Mouse (Mus musculus): ENCODE data around the gene Dgkb. TPM values are rescaled to one million over a fixed set of nuclear protein-coding genes. Genes with fewer than 3 reads are reported as not detected.

The Dgkb gene
- polyA plus RNA-seq (2015; fragmentation: Nextera tagmentation; extraction: Ambion mirVana): 1.3 and 1.5 TPM in 2 replicates

DNA sequence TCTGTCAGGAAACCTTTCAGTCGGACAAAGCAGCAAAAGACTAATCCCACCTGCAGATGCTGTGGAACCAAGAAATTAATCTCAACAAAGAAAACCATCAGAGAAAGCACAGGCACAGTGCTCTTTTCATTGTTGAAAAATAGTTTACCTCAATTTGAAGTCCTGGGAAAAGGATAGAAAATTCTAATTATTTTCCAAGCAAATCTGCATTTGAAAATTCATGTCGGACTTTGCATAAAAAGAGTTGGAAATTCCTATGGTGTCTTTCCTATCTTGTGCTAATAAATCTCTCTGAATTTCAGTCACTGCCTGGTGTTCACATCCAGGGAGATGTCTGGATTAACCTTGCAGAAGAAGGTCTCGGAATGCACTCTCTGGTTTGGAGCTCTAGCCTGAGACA lies at the start of gene Dgkb:
Dgkb (plus strand) TSS at position 301 of the 400 bp plus-strand sequence.
- Histone ChIP-seq H3K4me3 (replicated peaks) (no peak within 1 kb of the TSS), H3K36me3 (no peaks in the 10 kb centered on the region), H3K9me3 (no peaks in the 10 kb centered on the region), H3K4me2 (no peak within 1 kb of the TSS), H3K4me1 (no peaks in the 10 kb centered on the region), H3K27ac (no peak within 1 kb of the TSS), H3K27me3 (replicated peaks) (no peaks in the 10 kb centered on the region), H3K9ac (no peak within 1 kb of the TSS)
- ATAC-seq (ENCODE audit: insufficient read depth, low FRiP score, low read depth): no peak
- WGBS: 53% methylated on average over 3 of the region's 3 CpGs

DNA sequence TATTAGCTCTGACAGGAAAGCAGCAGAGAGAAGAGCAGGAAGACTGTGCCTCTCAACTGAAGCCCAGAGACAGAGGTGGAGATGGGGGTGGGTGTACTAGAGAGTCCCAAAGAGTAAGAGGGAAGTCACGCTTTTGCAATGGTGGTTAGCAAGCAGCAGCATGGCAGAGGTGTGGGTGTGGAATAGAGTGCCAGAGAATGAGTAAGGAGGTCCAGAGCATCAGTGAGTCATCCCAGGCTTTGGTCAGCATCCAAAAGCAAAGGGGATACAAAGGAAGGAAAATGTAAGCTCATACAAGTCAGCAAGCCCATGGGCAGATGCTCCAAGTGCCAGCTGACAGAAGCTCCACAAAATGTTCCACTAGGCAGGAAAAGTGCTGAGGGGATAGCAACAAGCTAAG lies 47.7 kb upstream of the Dgkb start:
- H3K4me3 ChIP-seq (replicated peaks): no peak overlapping the region
- no peak for ATAC-seq (ENCODE audit: insufficient read depth, low FRiP score, low read depth)
- WGBS: 85% methylated on average over 1 of the region's 1 CpGs
- no peak overlapping the region for H3K9ac ChIP-seq
- H3K4me2 ChIP-seq: no peak overlapping the region
- H3K4me1 ChIP-seq: no peaks in the 10 kb centered on the region
- no peaks in the 10 kb centered on the region for H3K27me3 ChIP-seq (replicated peaks)
- H3K36me3 ChIP-seq: no peaks in the 10 kb centered on the region
- no peaks in the 10 kb centered on the region for H3K9me3 ChIP-seq
- H3K27ac ChIP-seq: no peak overlapping the region

DNA sequence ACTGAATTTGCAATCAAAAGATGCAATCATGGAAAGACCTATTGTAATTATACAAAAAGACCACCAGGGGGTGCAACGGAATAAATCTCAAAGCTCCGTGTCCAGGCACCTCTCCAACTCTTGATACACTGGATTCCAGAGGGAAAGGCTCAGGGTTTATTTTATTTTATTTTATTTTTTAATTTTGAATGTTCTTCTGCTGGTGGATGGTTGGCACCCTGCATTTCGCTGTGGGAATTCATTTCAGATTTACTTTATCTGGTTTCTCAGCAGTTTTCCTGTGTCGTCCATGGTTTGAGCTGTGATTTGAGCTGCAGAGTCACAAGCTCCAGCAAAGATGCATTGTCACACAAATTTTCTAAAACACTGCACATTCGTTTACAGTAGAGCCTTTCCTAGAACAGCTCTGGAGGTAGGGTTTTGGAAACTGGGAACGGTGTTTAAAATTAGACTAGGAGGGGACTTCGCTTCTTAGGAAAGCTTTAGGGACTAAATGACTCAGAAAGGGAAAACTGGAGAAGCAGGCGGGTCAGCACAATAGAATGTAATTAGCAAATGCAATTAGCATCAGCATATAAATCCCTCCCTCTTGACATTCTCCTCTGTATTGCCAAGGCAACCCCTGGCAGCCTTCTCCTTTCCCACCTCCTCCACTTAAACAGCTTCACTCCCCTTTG lies 43.7 kb upstream of the Dgkb start:
- Histone ChIP-seq H3K4me2 (peak overlapping the region; percentile 41; the same call in 1 of the 2 replicates), H3K27me3 (replicated peaks) (no peaks in the 10 kb centered on the region), H3K4me3 (replicated peaks) (0 out of 2 replicates have a peak overlapping the region, but pooled peaks have one; percentile 8), H3K4me1 (no peaks in the 10 kb centered on the region), H3K9me3 (no peaks in the 10 kb centered on the region), H3K9ac (no peak overlapping the region), H3K27ac (no peak overlapping the region), H3K36me3 (no peaks in the 10 kb centered on the region)
- 19% methylated on average over 8 of the region's 8 CpGs for WGBS
- ATAC-seq (ENCODE audit: insufficient read depth, low FRiP score, low read depth): no peak

DNA sequence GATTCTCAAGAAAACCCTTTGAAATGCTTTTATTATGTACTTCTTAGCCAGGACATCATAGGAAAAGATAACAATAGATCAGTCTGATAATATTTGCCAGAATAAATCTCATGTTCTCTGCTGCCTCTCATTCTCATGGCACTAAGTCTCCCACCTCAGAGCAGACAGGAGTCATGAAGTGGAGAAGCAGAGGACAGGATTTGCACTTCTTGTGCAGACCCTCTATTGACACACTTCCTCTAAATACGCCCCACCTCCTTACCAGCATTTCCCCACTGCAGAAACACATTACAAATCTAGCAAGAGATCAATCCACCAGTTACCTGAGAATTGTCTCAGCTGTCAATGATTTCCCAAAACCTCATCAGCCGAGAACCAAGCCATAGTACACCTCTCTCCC lies 42.9 kb upstream of the Dgkb start:
- ATAC-seq (ENCODE audit: insufficient read depth, low FRiP score, low read depth): no peak
- H3K27ac ChIP-seq: no peak overlapping the region
- no peak overlapping the region for H3K4me3 ChIP-seq (replicated peaks)
- H3K36me3 ChIP-seq: no peaks in the 10 kb centered on the region
- no peak overlapping the region for H3K4me2 ChIP-seq
- no peaks in the 10 kb centered on the region for H3K9me3 ChIP-seq
- H3K9ac ChIP-seq: no peak overlapping the region
- 41% methylated on average over 2 of the region's 2 CpGs for WGBS
- no peaks in the 10 kb centered on the region for H3K4me1 ChIP-seq
- H3K27me3 ChIP-seq (replicated peaks): no peaks in the 10 kb centered on the region

DNA sequence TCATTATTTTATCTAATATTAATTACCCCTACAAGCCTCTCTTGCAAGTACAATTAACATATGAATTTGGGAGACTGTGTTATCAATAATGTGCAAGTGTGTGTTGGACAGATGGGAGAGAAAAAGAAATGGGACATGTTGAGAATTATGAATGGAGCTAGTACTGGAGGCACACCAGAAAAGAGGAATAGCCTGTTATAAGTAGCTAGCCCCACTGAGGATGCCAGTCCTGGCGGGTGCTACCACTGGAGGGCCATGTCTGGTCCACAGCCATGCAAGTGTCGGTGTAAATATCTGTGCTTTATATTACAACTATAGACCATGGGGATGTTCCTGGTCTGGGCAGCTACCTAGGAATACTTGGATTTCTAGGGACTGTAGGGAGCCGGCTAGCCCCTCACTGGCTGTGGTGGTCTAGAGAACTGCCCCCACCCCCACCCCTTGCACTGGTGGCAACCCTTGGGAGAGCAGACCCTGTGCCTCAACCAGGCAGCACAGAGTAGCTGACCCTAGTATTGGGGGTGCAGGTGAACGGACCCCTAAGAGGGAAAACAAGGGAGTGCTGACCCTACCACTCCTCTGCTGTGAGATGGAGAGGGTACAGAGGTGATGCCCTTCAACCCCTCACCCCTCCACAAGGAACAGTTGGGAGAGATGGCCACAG lies 21.1 kb upstream of the Dgkb start:
- H3K9ac ChIP-seq: no peak overlapping the region
- no peaks in the 10 kb centered on the region for H3K27me3 ChIP-seq (replicated peaks)
- no peak overlapping the region for H3K4me2 ChIP-seq
- H3K9me3 ChIP-seq: no peaks in the 10 kb centered on the region
- WGBS: 89% methylated on average over 4 of the region's 4 CpGs
- H3K4me1 ChIP-seq: no peaks in the 10 kb centered on the region
- no peak; the same call in 1 of the 2 replicates for ATAC-seq (ENCODE audit: insufficient read depth, low FRiP score, low read depth)
- H3K4me3 ChIP-seq (replicated peaks): no peak overlapping the region
- no peak overlapping the region for H3K27ac ChIP-seq
- no peaks in the 10 kb centered on the region for H3K36me3 ChIP-seq

DNA sequence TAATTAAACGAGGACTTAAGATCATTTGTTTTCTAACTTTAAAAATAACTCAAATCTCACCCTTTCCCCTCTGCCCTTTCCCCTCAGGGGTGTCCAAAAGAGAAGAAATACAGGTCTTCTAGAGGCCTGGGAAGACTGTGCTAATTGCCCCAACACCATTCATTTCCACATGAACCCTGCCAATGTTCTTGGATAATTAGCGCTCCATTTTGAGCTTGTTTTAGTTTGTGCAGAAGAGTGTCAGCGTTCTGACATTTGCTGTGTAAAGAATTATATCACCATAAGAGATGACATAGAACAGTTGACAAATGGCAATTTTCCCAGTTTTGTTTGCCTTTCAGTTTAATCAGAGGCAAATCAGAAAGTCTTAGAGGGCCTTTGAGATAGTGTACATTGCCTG lies 3.4 kb upstream of the Dgkb start:
- Histone ChIP-seq H3K36me3 (no peaks in the 10 kb centered on the region), H3K27ac (no peak overlapping the region), H3K9ac (no peak overlapping the region), H3K4me3 (replicated peaks) (no peak overlapping the region), H3K9me3 (no peaks in the 10 kb centered on the region), H3K4me1 (no peaks in the 10 kb centered on the region), H3K4me2 (no peak overlapping the region), H3K27me3 (replicated peaks) (no peaks in the 10 kb centered on the region)
- no peak for ATAC-seq (ENCODE audit: insufficient read depth, low FRiP score, low read depth)
- 68% methylated on average over 3 of the region's 3 CpGs for WGBS

DNA sequence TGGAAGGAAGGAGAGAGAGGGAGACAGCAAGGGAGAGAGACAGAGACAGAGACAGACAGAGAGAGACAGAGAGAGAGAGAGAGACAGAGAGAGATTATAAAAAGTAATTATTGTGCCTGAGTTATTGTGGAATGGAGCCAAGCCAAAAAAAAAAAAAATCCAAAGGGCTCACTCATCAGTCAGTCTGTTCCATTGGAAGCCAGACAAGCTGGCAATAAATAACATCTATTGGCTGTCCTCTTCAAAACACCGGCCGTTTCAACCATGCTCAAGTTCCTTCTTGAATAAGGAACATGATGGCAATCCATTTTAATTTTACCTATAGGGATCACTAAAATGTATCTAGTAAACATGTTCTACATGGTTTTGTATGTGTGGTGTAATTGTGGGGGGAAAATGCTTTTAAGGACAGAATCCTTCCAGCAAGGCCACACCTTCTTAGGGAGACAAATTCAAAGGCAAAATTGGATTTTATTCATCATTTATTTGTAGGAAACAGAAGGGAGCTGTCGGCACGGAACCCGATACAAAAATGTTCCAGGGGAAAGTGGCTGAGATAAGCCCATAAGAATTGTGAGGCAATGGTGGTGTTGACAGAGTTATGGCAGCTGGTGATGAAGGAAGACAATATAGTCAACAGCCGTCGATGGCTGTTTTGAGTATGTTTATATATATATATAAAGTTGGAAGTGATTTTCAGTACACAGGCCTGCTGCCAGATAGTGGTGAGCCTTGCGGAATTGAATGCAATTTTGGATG lies 3.7 kb downstream of the Dgkb start:
- no peaks in the 10 kb centered on the region for H3K36me3 ChIP-seq
- no peak overlapping the region for H3K4me3 ChIP-seq (replicated peaks)
- 63% methylated on average over 8 of the region's 8 CpGs for WGBS
- no peak overlapping the region for H3K4me2 ChIP-seq
- H3K27ac ChIP-seq: no peak overlapping the region
- no peaks in the 10 kb centered on the region for H3K9me3 ChIP-seq
- H3K27me3 ChIP-seq (replicated peaks): no peaks in the 10 kb centered on the region
- no peaks in the 10 kb centered on the region for H3K4me1 ChIP-seq
- no peak for ATAC-seq (ENCODE audit: insufficient read depth, low FRiP score, low read depth)
- no peak overlapping the region for H3K9ac ChIP-seq

DNA sequence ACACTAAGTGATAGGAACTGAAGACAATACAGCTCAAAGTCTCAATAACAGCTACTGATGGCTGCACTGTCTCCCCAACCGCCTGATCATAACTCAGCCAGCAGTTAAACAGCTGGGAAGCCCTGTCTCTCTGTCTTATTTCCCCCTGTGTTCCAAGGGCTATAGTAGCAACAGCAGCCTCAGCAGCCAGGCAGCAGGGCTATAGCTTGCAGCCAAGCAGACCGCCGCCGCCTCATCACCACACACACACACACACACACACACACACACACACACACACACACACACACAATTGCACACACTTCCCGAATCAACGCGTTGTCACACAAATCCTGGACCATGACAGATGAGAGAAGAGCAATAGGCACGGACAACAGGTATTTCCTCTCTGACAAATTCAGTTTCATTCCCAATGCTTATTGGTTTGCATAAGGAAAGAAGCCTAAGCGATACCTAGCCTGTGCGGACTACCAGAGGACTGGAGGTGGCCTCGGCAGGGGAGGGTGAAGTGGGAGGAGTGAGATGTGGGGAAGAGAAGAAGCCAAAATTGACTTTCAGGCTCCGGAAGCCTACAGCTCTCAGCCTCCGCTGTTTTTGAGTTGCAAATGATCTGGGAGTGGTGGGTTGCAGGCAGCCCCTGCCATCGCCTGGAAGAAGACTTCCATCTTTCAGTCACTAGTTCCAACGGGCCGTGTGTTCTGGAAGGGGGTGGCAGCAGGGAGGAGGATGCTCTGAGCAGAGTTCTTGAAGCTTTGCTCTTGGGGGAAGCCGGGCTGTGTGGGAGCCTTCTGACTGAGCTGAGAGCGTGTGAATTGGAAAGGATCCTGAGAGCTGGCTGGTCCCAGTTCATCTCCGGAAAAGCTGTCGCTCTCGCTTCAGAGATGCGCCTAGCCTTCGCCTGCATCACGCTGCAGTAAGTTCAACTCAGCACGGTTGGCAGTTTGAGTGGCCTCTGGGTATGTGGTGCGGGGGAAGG lies 62.8 kb downstream of the Dgkb start:
- ATAC-seq (ENCODE audit: insufficient read depth, low FRiP score, low read depth): no peak
- H3K4me3 ChIP-seq (replicated peaks): peak overlapping the region; percentile 43
- H3K27ac ChIP-seq: no peak overlapping the region; the same call in 1 of the 2 replicates
- H3K36me3 ChIP-seq: no peaks in the 10 kb centered on the region
- peak overlapping the region; percentile 84 for H3K4me2 ChIP-seq
- no peaks in the 10 kb centered on the region for H3K9me3 ChIP-seq
- H3K27me3 ChIP-seq (replicated peaks): no peaks in the 10 kb centered on the region
- H3K4me1 ChIP-seq: no peaks in the 10 kb centered on the region
- H3K9ac ChIP-seq: peak overlapping the region; percentile 9; the same call in 1 of the 2 replicates
- WGBS: 2% methylated on average over 26 of the region's 26 CpGs

DNA sequence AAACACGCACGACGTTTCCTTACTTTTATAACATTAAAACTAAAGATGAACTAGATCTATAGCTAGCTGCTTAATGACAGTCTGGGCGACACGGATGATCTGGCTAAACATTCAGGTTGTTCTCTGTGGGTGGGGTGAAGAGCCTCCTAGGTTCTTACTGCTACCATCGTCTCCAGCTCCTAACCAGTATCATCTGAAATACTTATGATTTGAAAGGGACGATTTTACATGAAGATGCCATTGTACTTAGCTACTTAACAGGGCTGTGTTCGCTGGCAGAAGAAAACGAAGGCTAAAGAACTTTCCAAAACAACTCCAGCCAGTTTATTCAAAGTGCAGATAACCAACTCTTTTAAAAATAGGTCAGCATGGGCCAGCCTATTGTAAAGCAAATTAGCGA lies 63.9 kb downstream of the Dgkb start:
- H3K9me3 ChIP-seq: no peaks in the 10 kb centered on the region
- WGBS: 9% methylated on average over 10 of the region's 10 CpGs
- no peak overlapping the region for H3K27ac ChIP-seq
- no peaks in the 10 kb centered on the region for H3K27me3 ChIP-seq (replicated peaks)
- H3K4me2 ChIP-seq: peak overlapping the region; percentile 84
- H3K36me3 ChIP-seq: no peaks in the 10 kb centered on the region
- no peaks in the 10 kb centered on the region for H3K4me1 ChIP-seq
- ATAC-seq (ENCODE audit: insufficient read depth, low FRiP score, low read depth): no peak
- peak overlapping the region; percentile 43; the same call in 1 of the 2 replicates for H3K4me3 ChIP-seq (replicated peaks)
- H3K9ac ChIP-seq: no peak overlapping the region

DNA sequence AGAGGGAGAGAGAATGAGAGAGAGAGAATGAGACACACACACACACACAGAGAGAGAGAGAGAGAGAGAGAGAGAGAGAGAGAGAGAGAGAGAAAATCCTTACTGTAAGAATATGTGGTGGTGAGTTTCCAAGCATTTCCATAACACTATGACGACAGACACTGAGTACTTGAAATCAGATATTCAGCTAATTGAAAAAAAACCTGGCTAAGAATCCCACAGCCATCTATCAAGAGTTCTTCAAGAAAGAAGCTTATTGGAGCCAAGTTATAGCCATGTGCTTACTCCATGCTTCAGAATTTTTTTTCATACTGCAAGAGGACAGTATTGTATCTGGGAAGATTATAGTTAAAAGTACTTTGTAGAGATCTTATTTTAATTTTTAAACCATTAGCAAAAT lies 65.3 kb downstream of the Dgkb start:
- no peak overlapping the region for H3K4me2 ChIP-seq
- H3K4me3 ChIP-seq (replicated peaks): no peak overlapping the region
- no peaks in the 10 kb centered on the region for H3K27me3 ChIP-seq (replicated peaks)
- no peaks in the 10 kb centered on the region for H3K9me3 ChIP-seq
- H3K9ac ChIP-seq: no peak overlapping the region
- no peaks in the 10 kb centered on the region for H3K4me1 ChIP-seq
- H3K27ac ChIP-seq: no peak overlapping the region
- no peak for ATAC-seq (ENCODE audit: insufficient read depth, low FRiP score, low read depth)
- WGBS: 43% methylated on average over 1 of the region's 1 CpGs
- no peaks in the 10 kb centered on the region for H3K36me3 ChIP-seq

DNA sequence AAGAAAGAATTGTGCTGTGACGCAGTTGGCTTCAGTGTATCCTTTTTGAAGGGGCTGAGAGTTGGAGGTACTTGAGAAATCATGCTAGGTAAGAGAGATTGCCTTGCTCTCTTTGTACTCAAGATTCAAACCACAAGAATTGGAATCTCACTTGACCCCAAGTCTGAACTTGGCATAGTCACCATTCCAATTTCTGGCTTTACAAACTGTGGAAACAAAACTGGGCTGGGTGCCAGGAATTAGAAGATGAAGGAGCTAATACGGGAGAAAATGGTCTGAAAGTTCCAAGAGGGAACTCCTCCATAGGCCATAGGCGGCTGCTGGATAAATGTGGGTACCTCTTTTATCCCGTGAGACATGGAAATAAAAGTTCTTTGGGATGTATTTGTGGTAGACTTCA lies 66.3 kb downstream of the Dgkb start:
- no peak for ATAC-seq (ENCODE audit: insufficient read depth, low FRiP score, low read depth)
- Histone ChIP-seq H3K9ac (no peak overlapping the region), H3K27me3 (replicated peaks) (no peaks in the 10 kb centered on the region), H3K4me1 (no peaks in the 10 kb centered on the region), H3K27ac (no peak overlapping the region), H3K4me3 (replicated peaks) (no peak overlapping the region), H3K36me3 (no peaks in the 10 kb centered on the region), H3K4me2 (no peak overlapping the region), H3K9me3 (no peaks in the 10 kb centered on the region)
- WGBS: 67% methylated on average over 4 of the region's 4 CpGs

All from stomach, embryonic 15.5 days (tissue).